ENCODE assay signal across 1 mouse cellular context in the genomic region with DNA sequence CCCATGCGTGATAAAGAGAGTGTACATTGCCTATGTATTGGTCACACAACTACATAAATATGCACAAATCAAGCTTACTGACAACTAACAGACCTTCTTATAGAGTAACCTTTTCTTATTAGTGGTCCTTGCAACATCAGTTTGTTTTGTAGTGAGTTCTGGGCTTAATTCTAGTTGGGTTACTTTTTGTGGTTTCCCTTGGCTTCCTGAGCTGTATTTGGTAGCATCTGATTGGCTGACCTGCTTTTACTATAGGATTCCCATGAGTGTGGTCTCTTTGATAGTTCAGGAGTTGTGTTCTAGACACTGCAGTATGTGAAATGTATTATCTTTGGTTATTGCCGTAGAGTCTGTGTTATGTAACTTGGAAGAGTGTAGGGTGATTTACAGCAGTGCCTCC.
TF ChIP-seq lines count a peak whose summit lies in the region.

No protein-coding gene starts in this region.

TF ChIP-seq in CH12.LX, 34 proteins besides CTCF, POLR2A, EP300 and RAD21 (continued from another document):
- TF ChIP-seq PAX5 (IDR thresholded peaks at IDR 0.05; ENCODE audit: low read length): no peak
- TF ChIP-seq ZNF384 (IDR thresholded peaks at IDR 0.05; ENCODE audit: low read depth, low read length): no peak
- no peak for TF ChIP-seq TBP (conservative IDR thresholded peaks at IDR 0.05; ENCODE audit: low read depth, low read length)
- no peak for TF ChIP-seq SIN3A (IDR thresholded peaks at IDR 0.05; ENCODE audit: low read length)
- TF ChIP-seq MYC (IDR thresholded peaks at IDR 0.05; ENCODE audit: low read depth, low read length): no peak
